Mouse (Mus musculus): ENCODE results near the gene Orm3.

The Orm3 gene

DNA sequence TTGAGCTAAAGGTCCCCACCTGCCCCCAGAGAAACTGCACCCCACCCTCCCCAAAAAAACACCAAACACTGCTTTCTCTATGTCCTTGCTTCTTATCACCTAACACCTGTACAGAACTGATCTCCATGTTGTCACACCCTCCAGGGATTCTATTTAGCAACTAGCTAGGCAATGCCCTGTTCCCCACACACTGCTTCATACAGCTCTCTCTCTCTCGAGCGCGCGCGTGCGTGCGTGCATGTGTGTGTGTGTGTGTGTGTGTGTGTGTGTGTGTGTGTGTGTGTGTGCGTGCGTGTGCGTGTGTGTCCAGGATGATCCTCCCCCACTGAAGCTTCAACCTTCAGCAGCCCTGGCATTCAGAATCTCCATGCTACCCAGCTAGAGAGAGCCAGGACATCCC is 46.1 kb downstream of the Orm3 start:
- no peak for DNase-seq (ENCODE audit: low spot score in 2 of 2)

DNA sequence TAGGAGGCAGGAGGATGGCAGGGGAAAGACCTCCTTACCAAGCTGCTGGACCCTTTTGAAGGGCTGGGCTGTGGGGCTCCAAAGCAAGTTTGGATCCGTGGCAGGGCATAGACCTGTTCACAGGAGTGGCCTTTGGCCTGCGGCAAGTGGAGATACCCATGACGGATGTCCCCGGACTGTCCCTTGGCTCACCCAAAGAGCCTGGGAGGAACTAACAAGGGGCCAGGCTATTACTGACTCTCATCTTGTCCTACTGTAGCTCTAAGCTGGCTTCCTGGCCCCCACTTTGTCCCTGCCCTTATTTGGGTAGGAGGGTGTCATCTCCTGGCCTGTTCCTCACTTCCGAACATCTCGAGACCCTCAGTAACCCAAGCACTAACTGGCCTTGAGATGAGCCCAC is 46.6 kb downstream of the Orm3 start:
- DNase-seq (ENCODE audit: low spot score in 2 of 2): no peak

- DNase-seq (ENCODE audit: low spot score in 2 of 2): peak; percentile 84
Measured at GRCm38 (mm10) chr4:63403040-63403959, 47.3 kb downstream of the Orm3 start, which contains the start of gene Akna. TSS of gene Akna (minus strand) at chr4:63403354.

GRCm38 (mm10) chr4:63404205-63404604 is 48.2 kb downstream of the Orm3 start:
- DNase-seq (ENCODE audit: low spot score in 2 of 2): peak; percentile 54 to 61

DNA sequence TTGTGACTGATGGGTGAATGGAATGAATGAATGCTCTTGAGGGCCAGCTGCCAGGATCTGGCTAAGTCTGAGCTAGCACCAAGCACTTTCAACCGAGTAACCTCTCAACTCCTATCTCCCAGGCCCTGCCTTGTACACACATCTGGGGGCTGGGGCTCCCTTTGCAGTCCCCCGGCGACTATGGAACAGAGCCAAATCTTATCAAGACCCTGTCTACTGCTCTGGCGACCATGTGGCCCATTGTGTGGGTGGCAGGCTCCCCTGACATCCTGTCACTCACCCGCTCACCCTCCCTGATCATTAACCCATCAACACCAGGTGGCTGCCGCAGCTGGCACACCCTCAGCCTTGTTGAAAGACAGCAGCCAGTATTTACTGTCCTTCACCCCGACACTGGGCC is 49.1 kb downstream of the Orm3 start:
- DNase-seq (ENCODE audit: low spot score in 2 of 2): peak; percentile 55 to 68

DNA sequence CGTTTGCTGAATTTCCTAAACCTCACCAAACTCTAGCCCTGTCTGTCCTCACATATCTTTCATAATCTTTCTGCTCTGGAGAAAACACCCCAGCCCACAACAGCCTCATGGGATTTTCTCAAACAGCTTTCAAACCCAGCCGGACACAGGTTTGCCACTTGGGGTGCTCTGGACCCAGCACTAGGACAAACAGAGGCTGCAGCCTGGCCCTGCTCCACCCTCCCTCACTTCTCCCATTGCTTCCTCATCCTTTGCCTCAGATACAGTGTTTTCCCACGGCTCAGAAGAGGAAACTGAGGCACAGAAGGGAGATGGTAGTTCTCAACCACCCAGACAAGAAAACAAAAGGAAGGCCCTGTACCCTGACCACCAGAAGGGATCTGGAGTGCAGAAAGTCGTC is 49.7 kb downstream of the Orm3 start:
- no peak for DNase-seq (ENCODE audit: low spot score in 2 of 2)

GRCm38 (mm10) chr4:63408247-63408646 is 52.3 kb downstream of the Orm3 start:
- peak in 1 of 2 experiments; percentile 28 for DNase-seq (ENCODE audit: low spot score in 2 of 2)

DNA sequence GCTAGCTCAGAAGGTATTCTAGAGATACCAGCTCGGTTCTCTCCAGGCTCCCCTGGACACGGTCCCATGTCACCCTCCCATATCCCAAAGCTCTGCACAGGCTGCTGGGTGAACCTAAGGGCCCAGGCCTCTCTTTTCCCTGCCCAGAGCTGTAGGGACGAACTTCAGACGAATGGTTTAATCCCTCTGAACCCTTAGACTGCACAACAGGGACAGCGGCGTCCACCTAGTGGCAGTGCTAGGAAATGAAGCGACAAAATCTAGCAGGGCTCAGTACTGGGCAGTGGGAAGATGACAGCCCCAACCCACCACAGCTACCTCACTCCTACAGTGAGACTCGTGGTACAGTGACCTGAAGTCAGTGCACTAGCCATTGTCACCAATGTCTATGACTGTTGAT is 52.7 kb downstream of the Orm3 start:
- peak; percentile 50 to 67 for DNase-seq (ENCODE audit: low spot score in 2 of 2)

Measured in thymus, postnatal 10 days (tissue).